Mouse (Mus musculus): ENCODE measurements around the gene Ergic2. TPM values are rescaled to one million over a fixed set of nuclear protein-coding genes. Genes with fewer than 3 reads are reported as not detected.
"Not testable (repeated sequence)": the region's sequence is repeated elsewhere in the genome, so short reads cannot be mapped to it uniquely, and the experiment has no call there.

Gene Ergic2
- polyA plus RNA-seq, 1 experiment from 2014 or later: 219 TPM

DNA sequence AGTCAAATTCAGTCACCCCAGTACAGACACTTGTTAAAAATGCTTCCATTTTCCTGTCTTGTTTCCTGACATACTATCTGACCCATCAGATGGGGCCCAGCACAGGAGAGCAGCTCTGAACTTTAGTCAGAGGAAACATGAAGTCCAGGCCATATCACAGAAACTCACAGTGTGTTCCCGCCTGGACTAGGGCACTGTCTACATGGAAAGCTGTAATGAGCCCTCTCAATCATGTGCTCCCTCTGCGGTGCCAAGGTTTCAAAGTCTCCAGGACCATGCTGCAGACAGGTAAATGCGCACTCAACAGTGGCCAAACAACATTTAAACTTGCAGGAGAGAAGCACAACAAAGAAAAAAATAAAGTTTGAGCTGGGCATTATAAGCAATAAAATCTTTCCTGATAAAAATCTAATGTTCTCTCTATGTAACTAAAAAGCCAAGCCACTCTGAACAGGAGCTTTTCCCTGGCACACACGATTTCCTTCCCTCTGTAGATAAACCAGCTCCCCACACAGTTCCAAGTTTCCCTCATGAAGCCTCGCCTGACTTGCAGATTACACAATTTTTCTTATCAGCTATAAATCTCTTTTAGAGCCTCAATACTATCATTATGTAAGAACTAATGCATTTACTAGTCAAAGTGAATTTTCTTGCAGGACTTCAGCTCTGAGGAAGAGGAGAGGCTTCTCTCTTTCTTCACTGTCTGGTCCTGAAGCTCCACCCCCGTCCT lies 18.0 kb downstream of the Ergic2 start:
- Histone ChIP-seq H3K27me3 (ENCODE audit: control insufficient read depth, insufficient read depth, low read length) (no peaks in the 10 kb centered on the region), H3K36me3 (ENCODE audit: control insufficient read depth, insufficient read depth, low read length) (peaks cover 16% of the 10 kb centered on the region; the same call in 1 of the 2 replicates), H3K4me2 (ENCODE audit: low read depth, low read length) (no peak overlapping the region), H3K4me1 (ENCODE audit: control insufficient read depth, insufficient read depth, low read length) (no peaks in the 10 kb centered on the region), H3K9ac (replicated peaks; ENCODE audit: low read depth, low read length) (no peak overlapping the region), H3K27ac (ENCODE audit: low read depth, low read length) (no peak overlapping the region), H3K9me3 (ENCODE audit: control insufficient read depth, low read length) (no peaks in the 10 kb centered on the region), H3K4me3 (ENCODE audit: low read depth, low read length) (no peak overlapping the region)
- no peak for ATAC-seq (ENCODE audit: low read depth)
- WGBS: 95% methylated on average over 6 of the region's 6 CpGs

DNA sequence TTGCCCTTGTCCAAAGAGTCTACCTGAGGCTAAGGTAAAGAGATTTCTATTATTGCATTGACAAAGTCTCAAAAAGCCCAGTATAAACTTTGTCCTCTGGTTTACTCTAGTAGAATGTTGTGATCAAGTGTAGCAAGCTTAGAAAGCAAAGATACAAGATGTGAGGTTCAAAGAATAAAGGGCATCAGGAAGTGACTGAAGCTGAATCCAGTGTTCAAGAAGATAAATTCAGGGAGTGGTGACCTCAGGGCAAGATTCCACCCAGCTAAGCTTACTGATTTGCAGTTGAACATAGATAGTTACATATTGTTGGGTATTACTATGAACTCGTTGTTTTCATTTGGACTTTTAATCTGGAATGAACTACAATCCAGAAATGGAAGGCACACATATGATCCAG lies 26.5 kb downstream of the Ergic2 start:
- 92% methylated on average over 1 of the region's 1 CpGs for WGBS
- Histone ChIP-seq H3K4me2 (ENCODE audit: low read depth, low read length) (no peak overlapping the region), H3K27ac (ENCODE audit: low read depth, low read length) (no peak overlapping the region), H3K27me3 (ENCODE audit: control insufficient read depth, insufficient read depth, low read length) (no peaks in the 10 kb centered on the region), H3K4me1 (ENCODE audit: control insufficient read depth, insufficient read depth, low read length) (no peaks in the 10 kb centered on the region), H3K9ac (replicated peaks; ENCODE audit: low read depth, low read length) (no peak overlapping the region), H3K36me3 (ENCODE audit: control insufficient read depth, insufficient read depth, low read length) (peaks cover 30% of the 10 kb centered on the region; the same call in 1 of the 2 replicates), H3K9me3 (ENCODE audit: control insufficient read depth, low read length) (no peaks in the 10 kb centered on the region), H3K4me3 (ENCODE audit: low read depth, low read length) (no peak overlapping the region)
- ATAC-seq (ENCODE audit: low read depth): no peak

DNA sequence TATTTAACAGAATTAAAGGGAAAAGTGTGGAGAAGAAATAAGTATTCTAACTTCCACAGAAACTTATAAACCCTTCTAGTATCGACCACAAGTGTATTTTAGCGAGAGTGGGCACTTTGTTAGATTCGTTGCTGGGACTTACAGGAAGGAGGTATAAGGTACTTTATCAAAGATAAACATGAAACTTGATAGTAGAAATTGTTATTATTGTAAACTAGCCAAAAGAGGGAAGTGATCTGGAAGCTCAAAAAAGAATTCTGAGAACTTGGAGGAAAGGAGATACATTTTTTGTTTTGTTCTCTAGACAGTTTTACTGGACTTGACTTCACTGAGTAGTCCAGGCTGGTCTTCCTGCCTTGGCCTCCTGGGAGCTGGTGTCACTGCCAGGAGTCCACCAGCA lies 39.3 kb downstream of the Ergic2 start:
- Histone ChIP-seq H3K27ac (ENCODE audit: low read depth, low read length) (no peak overlapping the region), H3K36me3 (ENCODE audit: control insufficient read depth, insufficient read depth, low read length) (no peaks in the 10 kb centered on the region), H3K9ac (replicated peaks; ENCODE audit: low read depth, low read length) (no peak overlapping the region), H3K27me3 (ENCODE audit: control insufficient read depth, insufficient read depth, low read length) (no peaks in the 10 kb centered on the region), H3K4me2 (ENCODE audit: low read depth, low read length) (no peak overlapping the region), H3K4me3 (ENCODE audit: low read depth, low read length) (no peak overlapping the region), H3K4me1 (ENCODE audit: control insufficient read depth, insufficient read depth, low read length) (no peaks in the 10 kb centered on the region), H3K9me3 (ENCODE audit: control insufficient read depth, low read length) (no peaks in the 10 kb centered on the region)
- ATAC-seq (ENCODE audit: low read depth): no peak
- 95% methylated on average over 3 of the region's 3 CpGs for WGBS

DNA sequence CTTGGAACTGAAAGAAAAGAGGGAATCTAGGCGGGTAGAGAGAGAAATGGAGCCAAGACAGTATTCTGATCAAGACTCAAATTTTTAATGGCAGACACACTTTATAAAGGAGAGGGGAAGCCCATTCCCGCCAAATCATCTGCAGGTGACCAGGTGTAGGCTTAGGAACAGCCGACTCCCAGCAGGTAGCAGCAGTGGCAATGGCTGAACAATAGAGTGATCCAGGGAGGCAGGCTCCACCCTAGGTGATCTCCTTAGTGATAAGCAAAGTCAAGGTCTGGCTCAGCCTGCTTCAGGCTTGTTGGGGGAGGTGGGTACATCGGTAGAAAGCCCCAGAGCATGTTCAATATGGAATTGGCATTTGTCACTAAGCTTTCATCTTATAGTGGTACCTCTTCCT lies 59.9 kb downstream of the Ergic2 start:
- H3K27me3 ChIP-seq (ENCODE audit: control insufficient read depth, insufficient read depth, low read length); H3K9ac ChIP-seq (replicated peaks; ENCODE audit: low read depth, low read length); H3K4me2 ChIP-seq (ENCODE audit: low read depth, low read length); H3K9me3 ChIP-seq (ENCODE audit: control insufficient read depth, low read length); H3K4me1 ChIP-seq (ENCODE audit: control insufficient read depth, insufficient read depth, low read length); ATAC-seq (ENCODE audit: low read depth); H3K27ac ChIP-seq (ENCODE audit: low read depth, low read length); H3K4me3 ChIP-seq (ENCODE audit: low read depth, low read length); H3K36me3 ChIP-seq (ENCODE audit: control insufficient read depth, insufficient read depth, low read length): not testable (repeated sequence)
- WGBS: 63% methylated on average over 4 of the region's 4 CpGs

DNA sequence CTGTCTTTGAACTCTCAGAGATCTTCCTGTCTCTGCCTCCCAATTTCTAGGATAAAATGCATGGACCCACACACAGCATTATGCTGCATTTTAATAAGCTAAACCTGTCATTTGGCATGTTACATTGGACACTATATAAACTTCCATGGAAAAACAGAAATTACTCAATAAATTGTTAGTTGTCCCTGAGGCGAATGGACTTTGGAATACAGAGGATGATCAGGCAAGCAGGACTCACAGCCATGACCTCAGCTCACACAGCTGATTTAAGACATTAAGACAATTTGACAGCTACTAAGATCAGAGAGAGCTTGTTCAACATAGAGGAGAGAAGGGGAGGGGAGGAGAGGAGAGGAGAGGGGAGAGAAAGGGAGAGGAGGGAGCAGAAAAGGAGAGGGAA lies 69.8 kb downstream of the Ergic2 start:
- no peak for ATAC-seq (ENCODE audit: low read depth)
- Histone ChIP-seq H3K4me3 (ENCODE audit: low read depth, low read length) (no peak overlapping the region), H3K4me1 (ENCODE audit: control insufficient read depth, insufficient read depth, low read length) (no peaks in the 10 kb centered on the region), H3K27ac (ENCODE audit: low read depth, low read length) (no peak overlapping the region), H3K9ac (replicated peaks; ENCODE audit: low read depth, low read length) (no peak overlapping the region), H3K4me2 (ENCODE audit: low read depth, low read length) (no peak overlapping the region), H3K9me3 (ENCODE audit: control insufficient read depth, low read length) (no peaks in the 10 kb centered on the region), H3K36me3 (ENCODE audit: control insufficient read depth, insufficient read depth, low read length) (no peaks in the 10 kb centered on the region), H3K27me3 (ENCODE audit: control insufficient read depth, insufficient read depth, low read length) (no peaks in the 10 kb centered on the region)
- WGBS: 98% methylated on average over 1 of the region's 1 CpGs

DNA sequence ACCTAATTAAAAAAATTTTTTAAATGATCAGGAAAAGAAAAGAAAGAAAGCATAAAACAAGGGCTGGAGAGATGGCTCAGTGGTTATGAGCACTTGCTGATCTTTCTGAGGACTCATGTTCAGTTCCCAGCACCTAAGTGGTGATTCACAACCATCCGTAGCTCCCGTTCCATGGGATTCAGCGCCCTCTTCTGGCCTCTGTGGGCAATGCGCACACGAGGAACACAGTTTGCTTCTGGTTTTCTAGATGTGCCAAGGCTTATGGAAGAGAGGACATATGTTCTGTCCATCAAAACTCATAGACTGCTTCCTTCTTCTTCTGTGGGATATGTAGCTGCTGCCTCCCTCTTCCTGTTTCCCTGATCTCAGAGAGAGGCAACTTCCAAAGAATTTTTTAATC lies 70.3 kb downstream of the Ergic2 start:
- Histone ChIP-seq H3K27me3 (ENCODE audit: control insufficient read depth, insufficient read depth, low read length) (no peaks in the 10 kb centered on the region), H3K27ac (ENCODE audit: low read depth, low read length) (no peak overlapping the region), H3K36me3 (ENCODE audit: control insufficient read depth, insufficient read depth, low read length) (no peaks in the 10 kb centered on the region), H3K9me3 (ENCODE audit: control insufficient read depth, low read length) (no peaks in the 10 kb centered on the region), H3K9ac (replicated peaks; ENCODE audit: low read depth, low read length) (no peak overlapping the region), H3K4me2 (ENCODE audit: low read depth, low read length) (no peak overlapping the region), H3K4me3 (ENCODE audit: low read depth, low read length) (no peak overlapping the region), H3K4me1 (ENCODE audit: control insufficient read depth, insufficient read depth, low read length) (no peaks in the 10 kb centered on the region)
- no peak for ATAC-seq (ENCODE audit: low read depth)
- 85% methylated on average over 5 of the region's 5 CpGs for WGBS

DNA sequence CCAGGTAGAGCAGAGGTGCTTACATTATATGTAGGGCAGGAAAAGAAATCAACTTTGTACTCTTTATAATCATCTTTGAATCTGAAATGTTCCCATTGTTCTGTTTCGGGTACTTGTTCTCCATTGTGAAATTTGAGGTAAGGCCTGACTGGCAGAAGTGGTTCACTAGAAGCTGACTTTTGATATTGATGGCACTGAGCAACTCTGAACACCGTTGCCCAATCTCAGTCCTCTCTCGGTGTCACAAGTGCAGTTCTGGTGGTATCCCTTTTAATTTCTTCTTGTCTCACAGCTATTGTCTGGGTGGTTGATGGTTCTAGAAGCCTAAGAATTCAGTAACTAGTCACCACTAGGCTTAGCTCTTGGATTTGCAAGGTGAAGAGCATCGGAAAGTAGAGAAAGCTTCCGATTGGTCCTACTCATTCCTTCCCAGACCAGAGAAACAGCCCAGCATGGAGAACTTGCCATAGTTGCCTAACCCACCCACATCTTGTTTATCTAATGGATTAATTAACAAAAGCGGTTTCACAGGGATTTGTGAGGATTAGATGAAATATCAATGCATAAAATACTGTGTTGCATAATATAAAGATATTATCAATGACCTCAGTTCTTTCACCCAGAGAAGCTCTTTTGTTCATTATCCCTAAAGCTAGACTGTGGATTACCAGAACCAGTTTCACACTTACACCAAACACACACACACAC lies 72.7 kb downstream of the Ergic2 start:
- 89% methylated on average over 6 of the region's 6 CpGs for WGBS
- H3K36me3 ChIP-seq (ENCODE audit: control insufficient read depth, insufficient read depth, low read length): no peaks in the 10 kb centered on the region
- H3K9me3 ChIP-seq (ENCODE audit: control insufficient read depth, low read length): no peaks in the 10 kb centered on the region
- H3K4me1 ChIP-seq (ENCODE audit: control insufficient read depth, insufficient read depth, low read length): no peaks in the 10 kb centered on the region
- H3K4me3 ChIP-seq (ENCODE audit: low read depth, low read length): no peak overlapping the region
- no peaks in the 10 kb centered on the region for H3K27me3 ChIP-seq (ENCODE audit: control insufficient read depth, insufficient read depth, low read length)
- H3K27ac ChIP-seq (ENCODE audit: low read depth, low read length): no peak overlapping the region
- no peak for ATAC-seq (ENCODE audit: low read depth)
- no peak overlapping the region for H3K9ac ChIP-seq (replicated peaks; ENCODE audit: low read depth, low read length)
- no peak overlapping the region for H3K4me2 ChIP-seq (ENCODE audit: low read depth, low read length)

DNA sequence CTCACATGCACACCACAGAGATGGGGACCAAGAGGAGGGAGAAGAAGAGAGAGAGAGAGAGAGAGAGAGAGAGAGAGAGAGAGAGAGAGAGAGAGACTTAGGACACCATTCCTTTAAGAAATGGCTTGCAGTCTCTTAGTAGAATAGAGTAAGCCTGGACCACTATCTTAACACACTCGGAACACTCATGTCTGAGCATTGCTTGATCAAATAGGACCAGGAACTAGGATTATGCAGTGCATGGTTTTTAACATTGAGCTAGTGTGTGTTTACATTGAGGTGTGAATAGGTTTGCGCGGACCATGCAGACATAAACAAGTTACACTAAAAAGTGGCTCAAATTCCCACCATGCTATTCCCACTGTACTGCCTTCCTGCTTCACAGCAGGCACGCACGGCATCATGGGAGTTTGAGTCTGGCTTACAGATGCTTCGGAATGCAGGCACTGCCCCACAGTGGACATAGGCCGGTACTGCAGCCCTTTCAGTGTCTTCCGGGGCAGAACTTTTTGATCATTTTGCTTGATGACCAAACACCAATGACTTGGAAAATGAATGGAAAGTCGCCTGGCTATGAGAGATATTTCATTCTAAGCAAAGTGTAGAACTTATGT lies 76.3 kb downstream of the Ergic2 start:
- 33% methylated on average over 9 of the region's 9 CpGs for WGBS

DNA sequence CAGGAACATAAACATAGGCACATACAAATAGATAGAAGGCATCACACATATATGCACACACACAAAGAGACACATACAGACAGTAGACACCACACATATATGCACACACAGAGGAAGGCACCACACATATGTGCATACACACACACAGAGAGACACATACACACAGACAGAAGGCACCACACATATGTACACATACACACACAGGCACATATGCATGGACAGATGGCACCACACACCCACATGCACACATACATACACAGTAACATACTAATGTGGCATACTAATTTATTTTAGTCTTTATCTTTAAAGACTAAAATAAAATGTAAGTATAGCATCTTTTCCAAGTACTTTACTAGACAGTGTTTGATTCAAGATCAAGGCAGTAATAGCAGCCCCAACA lies 78.6 kb downstream of the Ergic2 start:
- Histone ChIP-seq H3K27me3 (ENCODE audit: control insufficient read depth, insufficient read depth, low read length) (no peaks in the 10 kb centered on the region), H3K4me3 (ENCODE audit: low read depth, low read length) (no peak overlapping the region), H3K27ac (ENCODE audit: low read depth, low read length) (no peak overlapping the region), H3K4me2 (ENCODE audit: low read depth, low read length) (no peak overlapping the region), H3K4me1 (ENCODE audit: control insufficient read depth, insufficient read depth, low read length) (no peaks in the 10 kb centered on the region), H3K9ac (replicated peaks; ENCODE audit: low read depth, low read length) (no peak overlapping the region), H3K9me3 (ENCODE audit: control insufficient read depth, low read length) (no peaks in the 10 kb centered on the region), H3K36me3 (ENCODE audit: control insufficient read depth, insufficient read depth, low read length) (no peaks in the 10 kb centered on the region)
- ATAC-seq (ENCODE audit: low read depth): no peak

More for the DNA sequence above, 76.3 kb downstream of the Ergic2 start:
- Histone ChIP-seq H3K27me3 (ENCODE audit: control insufficient read depth, insufficient read depth, low read length) (no peaks in the 10 kb centered on the region), H3K4me3 (ENCODE audit: low read depth, low read length) (no peak overlapping the region), H3K9me3 (ENCODE audit: control insufficient read depth, low read length) (no peaks in the 10 kb centered on the region), H3K4me2 (ENCODE audit: low read depth, low read length) (no peak overlapping the region), H3K4me1 (ENCODE audit: control insufficient read depth, insufficient read depth, low read length) (no peaks in the 10 kb centered on the region), H3K9ac (replicated peaks; ENCODE audit: low read depth, low read length) (no peak overlapping the region), H3K27ac (ENCODE audit: low read depth, low read length) (no peak overlapping the region), H3K36me3 (ENCODE audit: control insufficient read depth, insufficient read depth, low read length) (no peaks in the 10 kb centered on the region)
- peak; percentile 94 for ATAC-seq (ENCODE audit: low read depth)
